Mouse (Mus musculus) kidney, adult 8-10 months (tissue): ENCODE measurements around the gene Sart1.
"Not testable (repeated sequence)": the region's sequence is repeated elsewhere in the genome, so short reads cannot be mapped to it uniquely, and the experiment has no call there.

ENCODE experiments used
- DNase-seq, 2 experiments: peaks; one replicate each; pipeline ENCODE4 v3.0.0; 2022

The Sart1 gene

GRCm38 (mm10) chr19:5413840-5414239 lies 25.3 kb upstream of the Sart1 start:
- DNase-seq: no peak

- no peak for DNase-seq
These were observed 23.5 kb upstream of the Sart1 start for GRCm38 (mm10) chr19:5411961-5412360.

GRCm38 (mm10) chr19:5410641-5411040 lies 22.1 kb upstream of the Sart1 start:
- no peak for DNase-seq

DNA sequence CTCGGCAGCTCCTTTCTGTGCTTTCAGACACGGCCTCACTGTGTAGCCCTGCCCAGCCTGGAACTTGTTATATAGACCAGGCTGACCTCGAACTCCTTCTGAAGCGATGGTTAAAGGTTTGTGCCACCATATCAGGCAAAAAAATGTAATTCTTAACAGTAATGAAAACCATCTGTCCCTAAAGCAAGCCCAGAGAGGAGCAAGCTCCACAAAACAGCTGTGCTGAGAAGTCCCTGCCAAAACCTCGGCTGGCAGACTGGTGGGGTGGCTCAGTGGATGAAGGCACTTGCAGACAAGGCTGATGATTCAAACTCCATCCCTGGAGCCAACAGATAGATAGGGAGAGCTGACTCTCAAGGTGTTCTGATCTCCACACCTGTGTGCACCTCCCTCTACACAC lies 20.6 kb upstream of the Sart1 start:
- DNase-seq: no peak

- DNase-seq: peak in 1 of 2 experiments; percentile 64
These were observed 19.8 kb upstream of the Sart1 start for GRCm38 (mm10) chr19:5408057-5409001.

- DNase-seq: peak in 1 of 2 experiments; percentile 72
These were observed 18.6 kb upstream of the Sart1 start for GRCm38 (mm10) chr19:5407133-5407532.

GRCm38 (mm10) chr19:5406531-5407126 lies 18.1 kb upstream of the Sart1 start:
- peak; percentile 70 to 71 for DNase-seq

- DNase-seq: no peak
These were observed 17.4 kb upstream of the Sart1 start for GRCm38 (mm10) chr19:5405924-5406323.

- DNase-seq: no peak
These were observed 13.8 kb upstream of the Sart1 start, which contains the start of gene Tsga10ip for GRCm38 (mm10) chr19:5402293-5402692. TSS of gene Tsga10ip (minus strand) at chr19:5402526.

DNA sequence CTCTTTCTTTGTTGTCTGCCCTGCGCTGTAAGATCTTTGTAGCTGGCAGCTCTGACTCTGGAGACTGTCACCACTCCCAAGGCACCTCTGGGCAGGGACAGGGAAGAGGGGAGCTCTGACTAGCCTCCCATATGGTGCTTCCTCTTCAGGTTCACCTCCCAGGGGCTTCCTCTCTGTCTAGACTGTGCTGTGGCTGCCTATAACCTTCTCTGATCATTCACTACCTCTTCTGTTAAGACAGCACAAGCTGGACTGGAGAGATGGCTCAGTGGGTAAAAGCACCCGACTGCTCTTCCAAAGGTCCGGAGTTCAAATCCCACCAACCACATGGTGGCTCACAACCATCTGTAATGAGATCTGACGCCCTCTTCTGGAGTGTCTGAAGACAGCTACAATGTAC lies 12.6 kb upstream of the Sart1 start:
- DNase-seq: not testable (repeated sequence)

- DNase-seq: no peak
These were observed 6.9 kb upstream of the Sart1 start for GRCm38 (mm10) chr19:5395371-5395770.

DNA sequence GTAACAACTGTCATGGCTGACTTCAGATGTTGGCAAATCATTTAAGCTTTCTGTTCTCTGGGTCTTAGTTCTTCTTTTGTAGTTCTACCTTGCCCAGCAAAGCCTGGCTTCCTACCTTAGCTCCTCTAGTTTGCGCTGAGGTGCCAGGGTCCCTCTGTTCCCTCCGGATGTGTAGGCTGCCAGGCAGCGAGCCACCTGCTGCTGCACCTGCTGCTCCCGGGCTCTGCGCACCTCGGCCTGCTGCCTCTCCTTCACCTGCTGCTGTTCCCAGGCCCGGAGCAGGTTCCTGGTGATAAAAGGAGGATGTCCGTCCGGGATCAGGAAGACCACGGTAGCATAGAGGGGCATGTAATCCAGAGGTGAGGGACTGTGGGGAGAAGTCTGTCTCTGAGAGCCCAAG lies 5.7 kb upstream of the Sart1 start:
- no peak for DNase-seq

- DNase-seq: peak; percentile 65 to 86
These were observed 4.4 kb upstream of the Sart1 start for GRCm38 (mm10) chr19:5392892-5393291.

DNA sequence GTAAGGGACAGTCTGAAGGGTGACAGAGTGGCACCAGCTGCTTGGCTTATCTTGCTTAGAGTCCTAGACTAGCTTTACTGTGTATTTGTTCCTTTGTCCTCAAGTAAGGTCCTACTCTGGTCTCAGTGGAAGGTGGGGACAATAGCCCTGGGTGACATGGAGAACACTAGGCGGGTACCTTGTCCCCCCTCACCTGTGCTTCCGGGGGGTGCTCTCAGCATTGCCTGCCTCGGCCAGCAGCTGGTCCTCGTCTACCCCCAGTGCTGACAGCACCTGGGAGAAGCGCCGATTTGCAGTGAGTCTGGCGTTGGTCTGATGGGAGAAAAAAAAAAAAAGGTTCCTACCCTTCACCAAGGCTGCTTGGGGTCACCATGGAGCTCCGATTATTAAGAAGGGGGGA lies 1.9 kb upstream of the Sart1 start:
- no peak for DNase-seq

GRCm38 (mm10) chr19:5389647-5390046 lies 1.1 kb upstream of the Sart1 start:
- DNase-seq: no peak

GRCm38 (mm10) chr19:5388011-5388441 lies 477 bp downstream of the Sart1 start:
- DNase-seq: peak in 1 of 2 experiments; percentile 24

- no peak for DNase-seq
These were observed 3.8 kb downstream of the Sart1 start for GRCm38 (mm10) chr19:5384715-5385114.

- no peak for DNase-seq
These were observed 5.2 kb downstream of the Sart1 start for GRCm38 (mm10) chr19:5383326-5383725.

- DNase-seq: no peak
These were observed 11.1 kb downstream of the Sart1 start for GRCm38 (mm10) chr19:5377446-5377845.

DNA sequence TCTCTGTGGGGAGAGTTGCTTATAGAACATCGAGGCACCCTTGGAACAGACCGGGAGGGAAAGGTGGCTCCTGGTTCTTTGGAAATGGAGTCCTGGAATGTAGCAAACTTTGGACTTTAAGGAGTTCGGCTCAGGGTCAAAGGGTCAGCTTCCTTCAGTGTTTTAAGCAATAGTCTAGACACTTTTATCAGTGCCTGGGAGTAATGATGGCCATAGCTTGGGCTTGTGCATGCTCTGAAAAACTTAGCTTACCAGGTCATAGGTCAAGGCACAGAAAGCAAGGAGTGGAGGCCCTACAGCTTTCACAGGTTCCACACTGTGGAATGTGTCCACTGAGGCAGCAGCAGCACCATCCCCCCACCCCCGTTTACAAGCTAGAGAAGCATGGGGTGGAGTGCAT lies 13.8 kb downstream of the Sart1 start:
- no peak for DNase-seq

GRCm38 (mm10) chr19:5374177-5374576 lies 14.3 kb downstream of the Sart1 start:
- no peak for DNase-seq

DNA sequence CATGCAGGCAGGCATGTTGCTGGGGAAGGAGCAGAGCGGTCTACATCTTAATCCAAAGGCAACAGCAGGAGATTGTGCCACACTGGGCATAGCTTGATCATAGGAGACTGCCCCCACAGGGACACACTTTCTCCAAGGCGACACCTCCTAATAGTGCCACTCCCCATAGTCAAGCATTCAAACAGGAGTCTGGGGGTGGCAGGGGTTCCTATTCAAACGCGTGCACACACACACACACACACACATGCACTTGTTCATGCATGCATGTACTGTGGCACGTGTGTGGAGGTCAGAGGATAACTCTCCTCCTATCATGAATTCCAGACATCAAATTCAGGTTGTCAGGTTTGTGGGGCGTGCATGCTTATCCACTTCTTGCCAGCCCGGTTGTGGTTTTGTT lies 15.8 kb downstream of the Sart1 start:
- DNase-seq: no peak

GRCm38 (mm10) chr19:5370932-5371331 lies 17.6 kb downstream of the Sart1 start:
- DNase-seq: no peak

- no peak for DNase-seq
These were observed 21.0 kb downstream of the Sart1 start for GRCm38 (mm10) chr19:5367455-5367854.
